Mouse (Mus musculus) fat pad, adult 2 months (tissue): ENCODE results near the gene Pgghg.
"Not testable (repeated sequence)": the region's sequence is repeated elsewhere in the genome, so short reads cannot be mapped to it uniquely, and the experiment has no call there.

Source experiments
- DNase-seq: peaks from one replicate; pipeline ENCODE4 v3.0.0-alpha.2; 2011; ENCODE audit warnings: low read depth, low spot score; ENCODE audit errors: extremely low read depth

The Pgghg gene

GRCm38 (mm10) chr7:140954733-140955071 lies 13.5 kb downstream of the Pgghg start:
- no peak for DNase-seq

- DNase-seq: no peak
Measured at GRCm38 (mm10) chr7:140955342-140955741, 14.2 kb downstream of the Pgghg start.

GRCm38 (mm10) chr7:140955758-140956555 lies 14.8 kb downstream of the Pgghg start, which contains the start of the genes Gm45717 and Ifitm2:
TSS of gene Gm45717 (minus strand) at chr7:140955937.
TSS of gene Ifitm2 (minus strand) at chr7:140955987.
- peak; percentile 95 for DNase-seq

GRCm38 (mm10) chr7:140956556-140956869 lies 15.3 kb downstream of the Pgghg start:
- DNase-seq: no peak

GRCm38 (mm10) chr7:140959181-140959901 lies 18.1 kb downstream of the Pgghg start:
- no peak for DNase-seq

- DNase-seq: no peak
Measured at GRCm38 (mm10) chr7:140960026-140960425, 18.8 kb downstream of the Pgghg start.

GRCm38 (mm10) chr7:140961416-140961815 lies 20.2 kb downstream of the Pgghg start:
- no peak for DNase-seq

- DNase-seq: no peak
Measured at GRCm38 (mm10) chr7:140962733-140963132, 21.5 kb downstream of the Pgghg start.

- no peak for DNase-seq
Measured at GRCm38 (mm10) chr7:140966921-140967320, 25.7 kb downstream of the Pgghg start, which contains the start of gene Ifitm1. TSS of gene Ifitm1 (plus strand) at chr7:140967221.

- no peak for DNase-seq
Measured at GRCm38 (mm10) chr7:140967862-140968591, 26.8 kb downstream of the Pgghg start.

GRCm38 (mm10) chr7:140968710-140969109 lies 27.5 kb downstream of the Pgghg start:
- DNase-seq: not testable (repeated sequence)

- DNase-seq: no peak
Measured at GRCm38 (mm10) chr7:140970931-140971330, 29.7 kb downstream of the Pgghg start.

GRCm38 (mm10) chr7:140971479-140972171 lies 30.4 kb downstream of the Pgghg start:
- no peak for DNase-seq

- no peak for DNase-seq
Measured at GRCm38 (mm10) chr7:140973396-140974165, 32.4 kb downstream of the Pgghg start.

- DNase-seq: no peak
Measured at GRCm38 (mm10) chr7:140974940-140975339, 33.7 kb downstream of the Pgghg start.

- DNase-seq: no peak
Measured at GRCm38 (mm10) chr7:140975465-140975864, 34.3 kb downstream of the Pgghg start.

GRCm38 (mm10) chr7:140976720-140977119 lies 35.5 kb downstream of the Pgghg start:
- DNase-seq: not testable (repeated sequence)

- no peak for DNase-seq
Measured at GRCm38 (mm10) chr7:140981704-140982103, 40.5 kb downstream of the Pgghg start.

GRCm38 (mm10) chr7:140982971-140983370 lies 41.8 kb downstream of the Pgghg start:
- DNase-seq: no peak
